Mouse (Mus musculus): Measurements from ENCODE around the gene Gm42906. TPM values are rescaled to one million over a fixed set of nuclear protein-coding genes. Genes with fewer than 3 reads are reported as not detected.

The Gm42906 gene
- polyA plus RNA-seq, 1 experiment from 2014 or later: not detected

DNA sequence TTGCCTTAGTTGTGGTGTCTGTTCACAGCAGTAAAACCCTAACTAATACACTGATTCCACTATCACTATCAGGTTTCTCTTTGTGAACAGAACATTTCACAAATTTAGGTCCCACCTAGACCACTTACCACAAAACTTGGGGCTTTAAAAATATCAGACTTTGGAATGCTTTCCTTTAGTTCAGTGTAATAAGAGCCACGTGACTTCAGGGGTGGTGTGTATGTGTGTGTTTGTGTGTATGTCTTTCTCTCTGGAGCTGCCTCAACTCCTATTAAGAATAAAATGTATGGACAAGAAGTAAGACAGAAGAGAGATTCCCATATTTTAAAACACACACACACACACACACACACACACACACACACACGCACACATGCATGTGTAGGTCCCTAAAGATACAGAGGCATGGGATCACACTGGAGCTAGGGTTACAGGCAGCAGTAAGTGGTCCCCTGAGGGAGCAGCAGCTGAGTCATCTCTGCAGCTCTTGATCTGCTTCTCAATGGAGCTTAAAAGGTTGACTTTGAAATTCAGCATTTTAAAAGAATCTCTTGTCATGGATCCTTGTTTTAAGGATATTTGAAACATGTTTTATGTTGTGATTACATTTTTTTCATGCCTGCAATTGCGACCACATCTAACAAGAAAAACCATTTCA lies 64.5 kb downstream of the Gm42906 start:
- H3K36me3 ChIP-seq (ENCODE audit: control insufficient read depth, insufficient read depth, low read length): no peaks in the 10 kb centered on the region
- no peaks in the 10 kb centered on the region for H3K27me3 ChIP-seq (ENCODE audit: control insufficient read depth, insufficient read depth, low read length)
- H3K9me3 ChIP-seq (replicated peaks; ENCODE audit: control insufficient read depth, low read length): no peaks in the 10 kb centered on the region
- no peak for ATAC-seq (replicated peaks; ENCODE audit: insufficient number of reproducible peaks, low FRiP score, low TSS enrichment)
- no peak overlapping the region for H3K4me3 ChIP-seq (ENCODE audit: low read depth, low read length)
- no peak overlapping the region for H3K9ac ChIP-seq (ENCODE audit: low read depth, low read length)
- no peak overlapping the region for H3K4me2 ChIP-seq
- H3K27ac ChIP-seq (ENCODE audit: low read depth, low read length): no peak overlapping the region
- 68% methylated on average over 3 of the region's 3 CpGs for WGBS (ENCODE audit: insufficient replicate concordance)
- H3K4me1 ChIP-seq (ENCODE audit: control insufficient read depth, insufficient read depth, low read length): peaks cover 5% of the 10 kb centered on the region

GRCm38 (mm10) chr5:151349616-151350015 lies 78.3 kb downstream of the Gm42906 start:
- Histone ChIP-seq H3K4me2 (no peak overlapping the region), H3K27ac (ENCODE audit: low read depth, low read length) (no peak overlapping the region), H3K4me3 (ENCODE audit: low read depth, low read length) (no peak overlapping the region), H3K36me3 (ENCODE audit: control insufficient read depth, insufficient read depth, low read length) (no peaks in the 10 kb centered on the region), H3K9me3 (replicated peaks; ENCODE audit: control insufficient read depth, low read length) (no peaks in the 10 kb centered on the region), H3K4me1 (ENCODE audit: control insufficient read depth, insufficient read depth, low read length) (no peaks in the 10 kb centered on the region), H3K27me3 (ENCODE audit: control insufficient read depth, insufficient read depth, low read length) (no peaks in the 10 kb centered on the region), H3K9ac (ENCODE audit: low read depth, low read length) (no peak overlapping the region)
- WGBS (ENCODE audit: insufficient replicate concordance): 65% methylated on average over 1 of the region's 1 CpGs
- ATAC-seq (replicated peaks; ENCODE audit: insufficient number of reproducible peaks, low FRiP score, low TSS enrichment): no peak

DNA sequence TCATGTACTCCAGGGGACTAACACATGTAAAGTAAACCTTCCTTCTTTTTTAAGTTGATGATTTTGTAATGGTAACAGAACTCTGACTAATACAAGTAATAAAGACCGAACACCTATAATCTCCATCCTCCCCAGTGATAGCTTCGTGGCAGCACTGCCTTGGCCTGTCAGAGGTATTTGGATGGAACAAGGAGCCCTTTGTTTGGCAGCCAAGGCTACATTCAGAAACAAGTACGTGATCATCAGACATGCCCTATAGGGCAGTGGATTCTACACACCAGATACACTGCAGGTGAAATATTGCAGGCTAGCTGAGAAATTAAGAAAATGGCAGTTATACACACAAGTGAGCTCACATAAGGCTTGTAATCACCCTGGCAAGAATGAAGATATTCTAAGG lies 79.5 kb downstream of the Gm42906 start:
- Histone ChIP-seq H3K4me1 (ENCODE audit: control insufficient read depth, insufficient read depth, low read length) (no peaks in the 10 kb centered on the region), H3K27me3 (ENCODE audit: control insufficient read depth, insufficient read depth, low read length) (no peaks in the 10 kb centered on the region), H3K9ac (ENCODE audit: low read depth, low read length) (no peak overlapping the region), H3K4me2 (no peak overlapping the region), H3K36me3 (ENCODE audit: control insufficient read depth, insufficient read depth, low read length) (no peaks in the 10 kb centered on the region), H3K27ac (ENCODE audit: low read depth, low read length) (no peak overlapping the region), H3K9me3 (replicated peaks; ENCODE audit: control insufficient read depth, low read length) (no peaks in the 10 kb centered on the region), H3K4me3 (ENCODE audit: low read depth, low read length) (no peak overlapping the region)
- WGBS (ENCODE audit: insufficient replicate concordance): 75% methylated on average over 3 of the region's 3 CpGs
- no peak for ATAC-seq (replicated peaks; ENCODE audit: insufficient number of reproducible peaks, low FRiP score, low TSS enrichment)

- Histone ChIP-seq H3K9me3 (replicated peaks; ENCODE audit: control insufficient read depth, low read length) (no peaks in the 10 kb centered on the region), H3K27ac (ENCODE audit: low read depth, low read length) (no peak overlapping the region), H3K4me3 (ENCODE audit: low read depth, low read length) (no peak overlapping the region), H3K4me1 (ENCODE audit: control insufficient read depth, insufficient read depth, low read length) (no peaks in the 10 kb centered on the region), H3K4me2 (no peak overlapping the region), H3K27me3 (ENCODE audit: control insufficient read depth, insufficient read depth, low read length) (no peaks in the 10 kb centered on the region), H3K36me3 (ENCODE audit: control insufficient read depth, insufficient read depth, low read length) (no peaks in the 10 kb centered on the region), H3K9ac (ENCODE audit: low read depth, low read length) (no peak overlapping the region)
- WGBS (ENCODE audit: insufficient replicate concordance): 91% methylated on average over 8 of the region's 8 CpGs
- no peak for ATAC-seq (replicated peaks; ENCODE audit: insufficient number of reproducible peaks, low FRiP score, low TSS enrichment)
Observed at GRCm38 (mm10) chr5:151346626-151347025, 81.3 kb downstream of the Gm42906 start.

GRCm38 (mm10) chr5:151344737-151345136 lies 83.2 kb downstream of the Gm42906 start:
- no peaks in the 10 kb centered on the region for H3K4me1 ChIP-seq (ENCODE audit: control insufficient read depth, insufficient read depth, low read length)
- H3K36me3 ChIP-seq (ENCODE audit: control insufficient read depth, insufficient read depth, low read length): no peaks in the 10 kb centered on the region
- ATAC-seq (replicated peaks; ENCODE audit: insufficient number of reproducible peaks, low FRiP score, low TSS enrichment): no peak
- H3K27ac ChIP-seq (ENCODE audit: low read depth, low read length): no peak overlapping the region
- H3K4me2 ChIP-seq: no peak overlapping the region
- WGBS (ENCODE audit: insufficient replicate concordance): 70% methylated on average over 4 of the region's 4 CpGs
- no peak overlapping the region for H3K9ac ChIP-seq (ENCODE audit: low read depth, low read length)
- H3K9me3 ChIP-seq (replicated peaks; ENCODE audit: control insufficient read depth, low read length): no peaks in the 10 kb centered on the region
- H3K27me3 ChIP-seq (ENCODE audit: control insufficient read depth, insufficient read depth, low read length): no peaks in the 10 kb centered on the region
- no peak overlapping the region for H3K4me3 ChIP-seq (ENCODE audit: low read depth, low read length)

DNA sequence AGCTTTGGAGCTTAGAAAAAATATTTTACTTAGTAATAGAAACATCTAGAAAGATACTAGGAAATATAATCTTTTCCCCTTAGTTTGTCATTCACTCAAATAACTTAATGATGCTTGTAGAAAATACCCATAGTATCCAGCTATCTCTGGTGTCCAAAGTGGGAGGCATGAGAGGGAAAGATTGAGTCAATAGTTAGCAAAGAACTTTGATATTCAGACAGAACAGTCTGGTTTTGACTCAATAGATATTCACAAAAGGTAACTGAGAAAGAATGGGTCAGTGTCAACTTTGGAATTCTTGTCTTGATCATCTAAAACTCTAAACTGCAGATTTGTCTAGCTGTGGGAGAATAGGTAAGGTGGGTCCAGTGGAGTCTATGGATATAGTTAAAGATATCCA lies 94.3 kb downstream of the Gm42906 start:
- Histone ChIP-seq H3K4me2 (no peak overlapping the region), H3K9ac (ENCODE audit: low read depth, low read length) (no peak overlapping the region), H3K27me3 (ENCODE audit: control insufficient read depth, insufficient read depth, low read length) (no peaks in the 10 kb centered on the region), H3K36me3 (ENCODE audit: control insufficient read depth, insufficient read depth, low read length) (no peaks in the 10 kb centered on the region), H3K27ac (ENCODE audit: low read depth, low read length) (no peak overlapping the region), H3K4me1 (ENCODE audit: control insufficient read depth, insufficient read depth, low read length) (no peaks in the 10 kb centered on the region), H3K4me3 (ENCODE audit: low read depth, low read length) (no peak overlapping the region), H3K9me3 (replicated peaks; ENCODE audit: control insufficient read depth, low read length) (no peaks in the 10 kb centered on the region)
- ATAC-seq (replicated peaks; ENCODE audit: insufficient number of reproducible peaks, low FRiP score, low TSS enrichment): no peak

- no peaks in the 10 kb centered on the region for H3K36me3 ChIP-seq (ENCODE audit: control insufficient read depth, insufficient read depth, low read length)
- no peak overlapping the region for H3K4me3 ChIP-seq (ENCODE audit: low read depth, low read length)
- H3K27ac ChIP-seq (ENCODE audit: low read depth, low read length): no peak overlapping the region
- no peaks in the 10 kb centered on the region for H3K27me3 ChIP-seq (ENCODE audit: control insufficient read depth, insufficient read depth, low read length)
- no peak overlapping the region for H3K4me2 ChIP-seq
- ATAC-seq (replicated peaks; ENCODE audit: insufficient number of reproducible peaks, low FRiP score, low TSS enrichment): no peak
- no peaks in the 10 kb centered on the region for H3K4me1 ChIP-seq (ENCODE audit: control insufficient read depth, insufficient read depth, low read length)
- no peaks in the 10 kb centered on the region for H3K9me3 ChIP-seq (replicated peaks; ENCODE audit: control insufficient read depth, low read length)
- H3K9ac ChIP-seq (ENCODE audit: low read depth, low read length): no peak overlapping the region
Observed at GRCm38 (mm10) chr5:151333191-151333594, 94.8 kb downstream of the Gm42906 start.

DNA sequence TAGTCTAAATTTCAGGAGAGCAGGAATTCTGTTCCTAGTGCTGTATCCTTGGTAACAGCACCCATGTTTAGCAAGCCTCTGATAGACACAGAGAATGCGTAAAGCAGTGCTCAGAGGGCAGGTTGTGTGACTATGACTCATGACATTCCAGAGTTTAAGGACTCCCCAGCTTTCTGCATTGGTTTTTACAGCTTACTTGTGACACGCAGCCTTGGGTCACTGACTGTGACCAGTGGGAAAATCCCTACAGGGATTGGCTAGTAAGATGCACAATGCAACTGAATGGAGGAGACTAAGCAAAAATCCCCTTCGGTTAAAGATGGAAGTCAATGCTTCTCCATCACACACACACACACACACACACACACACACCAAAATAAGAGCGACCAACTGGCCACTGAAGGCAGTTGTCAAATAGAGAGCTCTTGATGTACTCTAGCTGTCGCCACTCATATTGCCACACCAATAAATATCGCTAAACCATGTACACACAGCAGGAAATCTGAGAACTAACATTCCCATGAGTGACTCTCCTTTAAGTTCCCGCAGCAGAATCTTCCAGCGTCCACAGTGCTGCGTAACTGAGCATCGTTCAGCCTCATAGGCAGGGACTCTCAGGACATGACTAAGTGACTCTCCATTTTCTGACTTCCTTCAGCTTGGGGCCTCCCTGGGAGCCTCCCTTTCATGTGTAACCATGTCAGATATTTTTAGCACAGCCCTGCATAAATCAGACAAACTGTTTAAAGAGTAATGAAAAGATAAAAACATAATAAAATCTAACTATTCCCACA lies 112.0 kb downstream of the Gm42906 start:
- Histone ChIP-seq H3K36me3 (ENCODE audit: control insufficient read depth, insufficient read depth, low read length) (no peaks in the 10 kb centered on the region), H3K4me3 (ENCODE audit: low read depth, low read length) (no peak overlapping the region), H3K27ac (ENCODE audit: low read depth, low read length) (peak overlapping the region; percentile 51; the same call in 1 of the 2 replicates), H3K4me1 (ENCODE audit: control insufficient read depth, insufficient read depth, low read length) (no peaks in the 10 kb centered on the region; the same call in 1 of the 2 replicates), H3K9me3 (replicated peaks; ENCODE audit: control insufficient read depth, low read length) (no peaks in the 10 kb centered on the region), H3K27me3 (ENCODE audit: control insufficient read depth, insufficient read depth, low read length) (no peaks in the 10 kb centered on the region), H3K4me2 (0 out of 2 replicates have a peak overlapping the region, but pooled peaks have one; percentile 22), H3K9ac (ENCODE audit: low read depth, low read length) (no peak overlapping the region)
- WGBS (ENCODE audit: insufficient replicate concordance): 52% methylated on average over 10 of the region's 10 CpGs
- no peak for ATAC-seq (replicated peaks; ENCODE audit: insufficient number of reproducible peaks, low FRiP score, low TSS enrichment)

GRCm38 (mm10) chr5:151300286-151300685 lies 127.7 kb downstream of the Gm42906 start:
- Histone ChIP-seq H3K4me3 (ENCODE audit: low read depth, low read length) (no peak overlapping the region), H3K36me3 (ENCODE audit: control insufficient read depth, insufficient read depth, low read length) (no peaks in the 10 kb centered on the region), H3K9me3 (replicated peaks; ENCODE audit: control insufficient read depth, low read length) (no peaks in the 10 kb centered on the region), H3K4me2 (no peak overlapping the region), H3K4me1 (ENCODE audit: control insufficient read depth, insufficient read depth, low read length) (no peaks in the 10 kb centered on the region), H3K27ac (ENCODE audit: low read depth, low read length) (no peak overlapping the region), H3K9ac (ENCODE audit: low read depth, low read length) (no peak overlapping the region), H3K27me3 (ENCODE audit: control insufficient read depth, insufficient read depth, low read length) (no peaks in the 10 kb centered on the region)
- ATAC-seq (replicated peaks; ENCODE audit: insufficient number of reproducible peaks, low FRiP score, low TSS enrichment): no peak
- WGBS (ENCODE audit: insufficient replicate concordance): 63% methylated on average over 2 of the region's 2 CpGs

Data from heart, embryonic 11.5 days (tissue).